Mouse (Mus musculus): ENCODE measurements around the gene Dcdc2c.

The Dcdc2c gene

DNA sequence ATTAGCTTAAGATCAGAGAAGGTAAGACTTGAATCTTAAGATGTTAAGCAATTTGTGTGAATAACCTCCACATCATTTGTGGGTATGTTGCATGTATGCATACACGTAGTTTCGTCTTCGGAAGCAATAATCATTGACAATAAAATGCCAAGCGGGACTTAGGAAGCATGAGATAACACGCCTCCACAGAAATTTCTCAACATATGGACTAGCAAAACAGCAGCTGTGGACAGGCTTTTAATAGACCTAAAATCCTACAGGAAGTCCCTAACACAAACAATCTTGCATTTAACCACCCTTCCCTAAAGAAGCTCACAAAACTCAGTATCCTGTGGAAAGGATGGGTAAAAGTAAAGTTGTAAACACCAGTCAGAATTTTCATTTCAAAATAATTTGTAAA lies 93.4 kb downstream of the Dcdc2c start:
- DNase-seq (ENCODE audit: low spot score), result no peak

DNA sequence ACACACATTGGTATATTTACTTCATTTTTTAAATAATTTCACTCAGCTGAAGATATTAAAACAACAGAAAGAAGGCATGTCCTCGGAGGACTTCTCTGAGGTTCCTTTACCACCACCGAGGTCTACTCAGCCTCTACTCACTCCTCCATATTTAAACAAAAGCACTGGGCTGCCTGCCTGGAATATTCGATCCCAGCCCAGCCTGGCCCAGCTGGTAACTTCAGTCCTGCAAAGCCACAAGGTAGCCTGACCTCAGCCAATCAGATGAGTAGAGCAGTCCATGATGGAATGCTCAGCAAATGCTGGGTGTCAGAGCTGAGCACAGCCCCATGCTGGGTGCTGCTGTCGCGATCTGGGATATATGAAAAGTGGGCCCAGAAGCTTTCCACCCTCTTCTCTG lies 115.7 kb downstream of the Dcdc2c start:
- no peak for DNase-seq (ENCODE audit: low spot score)

DNA sequence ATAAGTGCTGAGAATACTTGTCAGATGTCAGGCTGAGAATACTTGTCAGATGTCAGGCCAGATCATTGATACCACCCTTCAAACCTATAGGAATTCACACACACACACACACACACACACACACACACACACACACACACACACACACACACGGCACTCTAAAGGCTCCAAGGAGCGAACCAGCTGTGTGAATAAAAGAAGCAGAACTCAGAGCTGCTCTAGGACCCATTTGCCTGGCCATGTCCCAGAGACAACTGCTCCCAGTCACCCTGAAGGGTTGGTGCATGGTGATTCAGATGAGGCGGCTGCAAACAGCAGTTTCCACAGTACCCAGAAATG lies 119.5 kb downstream of the Dcdc2c start:
- DNase-seq (ENCODE audit: low spot score), result no peak

- peak; percentile 93 for DNase-seq (ENCODE audit: low spot score)
Observed at GRCm38 (mm10) chr12:28431832-28432728, 120.1 kb downstream of the Dcdc2c start.

DNA sequence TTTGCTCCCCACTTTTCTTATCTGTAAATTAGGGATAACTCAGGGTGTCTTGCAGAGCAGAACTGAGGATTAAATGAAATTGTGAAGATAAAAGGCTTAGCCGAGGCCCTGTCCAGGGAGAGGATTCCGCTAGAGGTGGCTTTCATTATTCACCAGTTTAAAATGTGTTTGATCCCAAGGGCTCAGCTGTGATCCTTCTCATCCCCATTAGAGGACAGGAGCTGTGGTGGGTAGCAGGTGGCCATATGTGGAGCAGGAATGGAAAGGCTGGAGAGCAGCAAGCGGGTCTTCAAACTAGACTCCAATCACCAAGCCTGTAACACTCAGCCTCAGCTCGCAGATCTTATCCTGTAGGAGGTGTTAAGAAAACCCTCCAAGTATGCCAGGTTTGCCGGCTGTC lies 122.3 kb downstream of the Dcdc2c start:
- no peak for DNase-seq (ENCODE audit: low spot score)

GRCm38 (mm10) chr12:28416957-28417356 lies 135.2 kb downstream of the Dcdc2c start:
- no peak for DNase-seq (ENCODE audit: low spot score)

DNA sequence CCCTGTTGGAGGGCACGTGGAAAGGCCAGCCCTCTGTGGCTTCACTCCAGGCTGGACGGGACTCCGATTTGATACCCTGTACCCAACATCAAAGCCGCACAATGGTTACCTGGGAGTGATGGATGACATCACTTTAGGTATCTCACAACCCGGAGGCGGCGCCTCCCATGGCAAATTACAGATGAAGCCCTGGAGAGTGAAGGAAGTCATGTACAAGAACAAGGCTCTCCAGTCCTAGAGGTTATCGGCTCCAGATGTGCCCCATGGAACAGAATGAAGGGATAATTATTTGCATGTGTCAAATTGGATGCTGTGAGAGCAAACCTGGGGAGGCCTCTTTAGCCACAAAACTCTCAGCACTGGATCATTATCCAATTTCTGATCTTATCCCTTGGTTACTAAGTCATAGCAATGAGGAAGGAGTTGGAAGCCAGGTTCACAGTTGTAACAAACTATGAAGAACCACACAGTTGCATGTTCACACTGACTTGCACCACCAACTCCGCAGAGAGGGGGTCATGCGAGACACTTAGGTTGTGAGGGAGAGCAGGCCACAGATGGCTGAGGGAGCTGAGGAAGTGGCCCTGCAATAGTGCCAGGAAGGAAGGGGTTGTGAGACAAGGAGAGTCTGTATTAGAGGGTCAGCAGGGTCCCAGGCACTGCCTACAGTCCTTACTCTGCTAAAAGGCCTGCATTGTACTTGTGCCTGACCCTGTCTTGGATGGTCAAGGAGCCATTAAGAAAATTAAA lies 144.4 kb downstream of the Dcdc2c start:
- no peak for DNase-seq (ENCODE audit: low spot score)

GRCm38 (mm10) chr12:28402256-28402655 lies 149.9 kb downstream of the Dcdc2c start:
- DNase-seq (ENCODE audit: low spot score), result no peak

DNA sequence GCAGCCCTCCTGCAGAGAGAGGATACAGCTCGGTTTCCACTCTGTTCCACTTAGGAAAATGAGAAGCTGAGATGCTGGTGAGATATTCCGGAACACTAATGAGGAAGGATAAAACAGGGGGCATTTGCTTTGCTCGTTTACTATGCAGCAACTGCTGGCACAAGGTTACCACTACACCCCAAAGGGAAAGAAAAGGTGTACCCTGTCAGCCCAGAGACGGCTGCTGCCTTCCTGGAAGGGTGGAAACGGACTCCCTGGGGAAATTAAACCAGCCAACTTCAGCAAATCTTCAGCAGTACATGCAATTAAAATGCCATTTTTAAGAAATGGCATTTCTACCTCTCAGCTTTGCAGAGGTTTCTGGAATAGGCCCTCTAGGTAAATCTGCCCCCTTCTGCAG lies 150.8 kb downstream of the Dcdc2c start:
- no peak for DNase-seq (ENCODE audit: low spot score)

DNA sequence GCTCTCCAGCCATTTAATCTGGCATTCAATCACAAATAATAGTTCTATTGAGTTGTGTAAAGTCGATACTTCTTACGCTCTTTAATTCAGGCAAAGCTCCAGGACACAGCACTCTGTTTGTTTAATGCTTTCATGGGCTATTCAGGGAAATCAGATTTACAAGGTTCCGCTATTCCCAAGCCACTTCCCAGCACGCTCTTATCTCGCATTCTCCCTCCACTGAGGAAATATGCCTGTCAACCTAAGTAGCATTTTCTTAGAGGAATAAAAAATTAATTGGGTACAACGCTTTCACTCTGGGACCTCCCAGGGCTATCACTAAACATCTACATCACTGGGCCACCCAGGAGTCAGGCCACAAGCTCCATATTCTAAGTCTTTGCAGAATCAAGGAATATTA lies 160.1 kb downstream of the Dcdc2c start:
- peak; percentile 43 for DNase-seq (ENCODE audit: low spot score)

Measured in retina, embryonic 14.5 days (tissue).